Mouse (Mus musculus) thymus, adult 2 months (tissue): Measurements from ENCODE around the gene Ankrd28. TPM values are rescaled to one million over a fixed set of nuclear protein-coding genes. Genes with fewer than 3 reads are reported as not detected.

Experiments
- DNase-seq: peaks from one replicate; pipeline ENCODE4 v3.0.0; 2021
- H3K27ac ChIP-seq: fragments of 200-500 bp; 2 replicates; pipeline ENCODE4 v1.5.1; 2012; ENCODE audit warnings: low read length, control low read depth; ENCODE audit not compliant: control insufficient read depth, insufficient read depth
- H3K27me3 ChIP-seq: fragments of 200-500 bp; 2 replicates; pipeline ENCODE4 v1.6.1; 2012; ENCODE audit warnings: mild to moderate bottlenecking, low read length, moderate library complexity, mixed read lengths; ENCODE audit not compliant: control insufficient read depth, insufficient read depth
- H3K36me3 ChIP-seq: fragments of 200-500 bp; 2 replicates; pipeline ENCODE4 v1.6.1; 2012; ENCODE audit warnings: mild to moderate bottlenecking, low read length, moderate library complexity; ENCODE audit not compliant: control insufficient read depth, insufficient read depth
- H3K4me1 ChIP-seq: fragments of 200-500 bp; replicated peaks from 2 replicates; pipeline ENCODE4 v1.6.1; 2012; ENCODE audit warnings: low read length; ENCODE audit not compliant: control insufficient read depth, insufficient read depth
- H3K4me3 ChIP-seq: fragments of 200-500 bp; 2 replicates; pipeline ENCODE4 v1.5.1; 2012; ENCODE audit warnings: mild to moderate bottlenecking, low read length, control low read depth, moderate library complexity; ENCODE audit not compliant: control insufficient read depth, insufficient read depth
- CTCF ChIP-seq: fragments of 200-500 bp; IDR thresholded peaks from 2 replicates; pipeline ENCODE4 v1.5.1; 2012; ENCODE audit warnings: mild to moderate bottlenecking, control low read depth, low read length, moderate library complexity, borderline replicate concordance; ENCODE audit not compliant: control insufficient read depth, poor library complexity, insufficient read depth; ENCODE audit errors: extremely low read depth
- POLR2A ChIP-seq: fragments of 200-500 bp; IDR thresholded peaks from 2 replicates; pipeline ENCODE4 v1.6.1; 2012; ENCODE audit warnings: mild to moderate bottlenecking, low read length, control low read depth, moderate library complexity; ENCODE audit not compliant: control insufficient read depth, poor library complexity, insufficient read depth; ENCODE audit errors: extremely low read depth
- WGBS: fragments of 180-500 bp; shearing (Covaris S2); methylation state at CpG from one replicate; pipeline ENCODE4 v1.1.7; 2018; 5-methylcytosine and 5-hydroxymethylcytosine counted together
- polyA plus RNA-seq: library from polyadenylated mRNA; depleted of rRNA; stranded (reverse); fragments of >200 nt; gene quantifications from 2 replicates; pipeline ENCODE4 v1.2.3, GENCODE M21; 2012

The Ankrd28 gene
- polyA plus RNA-seq, 1 experiment = 20.0 TPM

DNA sequence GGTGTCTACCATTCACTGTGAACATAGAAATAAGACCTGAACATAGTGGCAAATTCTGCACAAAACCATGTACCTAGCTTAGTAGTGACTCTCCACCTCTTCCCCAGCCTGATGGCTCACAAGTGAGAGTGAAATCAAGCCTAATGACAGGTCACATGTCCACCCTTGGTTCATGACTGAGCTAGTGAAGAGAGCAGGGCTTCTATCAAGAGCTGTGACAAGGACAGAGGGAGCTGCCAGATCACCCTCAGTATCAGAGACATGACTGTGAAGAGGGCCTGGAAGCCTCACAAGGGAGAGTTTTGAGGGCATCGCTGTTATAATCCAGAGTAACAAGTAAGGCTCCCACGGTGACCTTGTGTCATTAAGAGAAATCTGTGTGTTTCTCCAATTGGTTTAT, 28.2 kb upstream of the Ankrd28 start:
- 98% methylated on average over 2 of the region's 2 CpGs for WGBS
- Histone ChIP-seq H3K4me3 (no peak overlapping the region), H3K36me3 (no peaks in the 10 kb centered on the region), H3K27me3 (no peaks in the 10 kb centered on the region), H3K4me1 (no peaks in the 10 kb centered on the region), H3K27ac (no peak overlapping the region)
- TF ChIP-seq CTCF (no peak), POLR2A (no peak)
- no peak for DNase-seq

- Histone ChIP-seq H3K27ac (no peak overlapping the region), H3K4me1 (no peaks in the 10 kb centered on the region), H3K4me3 (no peak overlapping the region), H3K27me3 (no peaks in the 10 kb centered on the region), H3K36me3 (no peaks in the 10 kb centered on the region)
- no peak for TF ChIP-seq CTCF
- no peak for TF ChIP-seq POLR2A
- no peak for DNase-seq
- WGBS = 86% methylated on average over 11 of the region's 11 CpGs
Measured at GRCm38 (mm10) chr14:31857096-31857975, 26.9 kb upstream of the Ankrd28 start.

- DNase-seq = no peak
- 78% methylated on average over 5 of the region's 5 CpGs for WGBS
- H3K27me3 ChIP-seq = no peaks in the 10 kb centered on the region
- no peak overlapping the region for H3K27ac ChIP-seq
- TF ChIP-seq POLR2A (no peak), CTCF (no peak)
- H3K4me1 ChIP-seq = no peaks in the 10 kb centered on the region
- H3K4me3 ChIP-seq = no peak overlapping the region
- H3K36me3 ChIP-seq = no peaks in the 10 kb centered on the region
Measured at GRCm38 (mm10) chr14:31856007-31856406, 25.6 kb upstream of the Ankrd28 start.

DNA sequence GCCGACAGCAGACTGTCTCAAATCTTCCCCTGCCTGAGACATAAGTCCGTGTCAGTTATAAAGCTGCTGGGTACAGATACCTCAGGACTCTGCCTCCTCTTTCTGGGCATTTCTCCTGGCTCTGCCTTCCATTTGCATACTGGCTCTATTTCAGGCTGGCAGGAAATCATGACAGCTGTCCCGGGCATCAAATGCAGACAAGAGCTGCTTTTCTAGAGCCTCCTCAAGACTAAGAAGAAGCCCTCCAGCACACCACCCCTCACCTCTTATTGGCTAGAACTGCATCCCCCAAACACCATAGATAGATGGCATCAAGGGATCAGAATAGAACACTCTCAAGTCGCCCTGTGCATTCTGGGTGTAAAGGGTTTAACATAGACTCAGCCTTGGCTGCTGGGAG, 24.2 kb upstream of the Ankrd28 start:
- no peak for DNase-seq
- WGBS = 73% methylated on average over 4 of the region's 4 CpGs
- H3K36me3 ChIP-seq = no peaks in the 10 kb centered on the region
- no peak overlapping the region for H3K4me3 ChIP-seq
- H3K27ac ChIP-seq = no peak overlapping the region
- TF ChIP-seq CTCF (no peak), POLR2A (no peak)
- H3K27me3 ChIP-seq = no peaks in the 10 kb centered on the region
- no peaks in the 10 kb centered on the region for H3K4me1 ChIP-seq

- Histone ChIP-seq H3K27ac (no peak overlapping the region), H3K4me3 (no peak overlapping the region), H3K4me1 (no peaks in the 10 kb centered on the region), H3K27me3 (no peaks in the 10 kb centered on the region), H3K36me3 (no peaks in the 10 kb centered on the region)
- TF ChIP-seq CTCF (no peak), POLR2A (no peak)
- 91% methylated on average over 4 of the region's 4 CpGs for WGBS
- no peak for DNase-seq
Measured at GRCm38 (mm10) chr14:31843571-31843970, 13.1 kb upstream of the Ankrd28 start.

DNA sequence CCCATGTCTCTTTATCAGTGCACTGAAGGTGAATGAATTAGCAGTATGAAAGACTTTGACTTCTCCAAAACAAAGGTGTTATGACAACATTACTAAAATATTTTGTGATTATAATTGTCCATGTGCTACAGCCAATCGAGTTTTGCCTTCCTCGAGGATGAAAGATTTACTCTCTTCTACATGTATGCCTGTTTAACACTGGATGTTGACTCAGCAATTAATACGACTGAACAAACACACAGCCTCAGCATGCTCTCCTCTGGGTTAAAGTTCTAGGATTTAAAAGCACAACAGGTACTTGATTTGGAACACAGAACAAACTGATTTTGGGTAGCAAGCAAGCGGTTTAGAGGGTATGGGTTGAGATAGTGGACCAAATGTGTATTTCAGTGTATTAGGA, 1.6 kb upstream of the Ankrd28 start:
- WGBS = 71% methylated on average over 4 of the region's 4 CpGs
- Histone ChIP-seq H3K36me3 (no peaks in the 10 kb centered on the region), H3K27ac (no peak overlapping the region), H3K27me3 (no peaks in the 10 kb centered on the region), H3K4me1 (peaks cover 5% of the 10 kb centered on the region; the same call in 1 of the 2 replicates), H3K4me3 (no peak overlapping the region)
- TF ChIP-seq CTCF (no peak), POLR2A (no peak)
- no peak for DNase-seq
